Mouse (Mus musculus): ENCODE data around the gene Clybl.

The Clybl gene

DNA sequence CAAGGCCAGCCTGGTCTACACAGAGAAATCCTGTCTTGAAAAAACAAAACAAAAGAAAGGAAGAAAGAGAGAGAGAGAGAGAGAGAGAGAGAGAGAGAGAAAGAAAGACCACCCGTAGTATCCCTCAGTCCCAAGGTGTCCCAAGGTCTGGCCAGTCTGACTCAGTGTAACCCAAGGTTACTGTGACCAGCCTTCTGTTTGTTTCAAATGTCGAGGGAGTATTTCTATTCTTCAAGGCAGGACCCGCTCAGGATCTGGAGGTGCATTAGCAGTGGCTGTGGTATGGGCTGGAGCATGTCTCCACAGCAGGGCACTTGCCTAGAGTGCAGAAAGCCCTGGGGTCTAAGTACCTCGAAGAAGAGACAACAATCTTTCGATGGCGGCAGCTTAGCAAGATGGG is 15.3 kb downstream of the Clybl start:
- no peak for DNase-seq (ENCODE audit: low read depth, low spot score)

GRCm38 (mm10) chr14:122200247-122200885 is 18.9 kb downstream of the Clybl start:
- no peak for DNase-seq (ENCODE audit: low read depth, low spot score)

GRCm38 (mm10) chr14:122209177-122209576 is 27.7 kb downstream of the Clybl start:
- DNase-seq (ENCODE audit: low read depth, low spot score), result no peak

GRCm38 (mm10) chr14:122213590-122213989 is 32.1 kb downstream of the Clybl start:
- no peak for DNase-seq (ENCODE audit: low read depth, low spot score)

DNA sequence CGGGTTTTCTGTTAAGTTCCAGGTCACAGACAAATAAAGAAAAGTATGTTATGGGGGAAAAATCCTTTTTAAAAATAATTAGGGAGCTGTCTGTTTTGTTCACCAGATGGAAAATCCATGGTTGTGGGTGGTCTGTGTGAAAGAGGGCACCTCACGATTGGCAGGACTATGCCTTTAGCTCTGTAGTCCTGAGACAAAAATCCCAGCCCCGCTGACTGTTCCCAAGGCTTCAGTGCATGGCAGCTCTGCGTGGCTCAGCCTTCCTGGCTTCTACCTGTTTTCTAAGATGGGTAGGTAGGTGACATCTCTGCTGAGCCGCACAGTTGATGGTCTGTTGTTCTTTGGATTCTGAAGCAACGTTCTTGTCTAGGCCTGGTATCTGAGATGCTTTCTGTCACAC is 32.6 kb downstream of the Clybl start:
- no peak for DNase-seq (ENCODE audit: low read depth, low spot score)

GRCm38 (mm10) chr14:122217221-122217620 is 35.7 kb downstream of the Clybl start:
- no peak for DNase-seq (ENCODE audit: low read depth, low spot score)

- no peak for DNase-seq (ENCODE audit: low read depth, low spot score)
These were observed 41.5 kb downstream of the Clybl start for GRCm38 (mm10) chr14:122222934-122223374.

GRCm38 (mm10) chr14:122223461-122224102 is 42.1 kb downstream of the Clybl start:
- DNase-seq (ENCODE audit: low read depth, low spot score), result peak; percentile 54

- no peak for DNase-seq (ENCODE audit: low read depth, low spot score)
These were observed 42.6 kb downstream of the Clybl start for GRCm38 (mm10) chr14:122224103-122224494.

DNA sequence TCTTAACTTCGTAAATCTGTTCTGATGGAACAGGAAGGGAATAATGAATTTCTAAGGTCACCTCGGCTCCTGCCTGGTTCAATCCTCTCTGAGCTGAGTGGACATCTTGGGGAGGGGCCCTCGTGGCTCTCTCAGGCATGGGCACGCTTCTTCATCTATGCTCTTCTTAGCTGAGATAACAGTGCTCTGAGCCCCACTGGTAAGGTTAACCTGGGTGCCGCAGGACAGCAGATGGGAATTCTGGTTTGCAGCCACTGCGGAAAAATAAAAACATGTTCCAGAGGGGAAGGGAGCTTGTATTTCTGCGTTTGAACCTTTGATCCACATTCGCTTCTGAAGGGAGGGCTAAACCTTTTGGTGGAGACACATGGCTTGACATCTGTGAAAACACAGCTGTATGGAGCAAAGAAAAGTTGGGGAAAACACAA is 43.0 kb downstream of the Clybl start:
- no peak for DNase-seq (ENCODE audit: low read depth, low spot score)

- DNase-seq (ENCODE audit: low read depth, low spot score), result no peak
These were observed 44.1 kb downstream of the Clybl start for GRCm38 (mm10) chr14:122225479-122226132.

DNA sequence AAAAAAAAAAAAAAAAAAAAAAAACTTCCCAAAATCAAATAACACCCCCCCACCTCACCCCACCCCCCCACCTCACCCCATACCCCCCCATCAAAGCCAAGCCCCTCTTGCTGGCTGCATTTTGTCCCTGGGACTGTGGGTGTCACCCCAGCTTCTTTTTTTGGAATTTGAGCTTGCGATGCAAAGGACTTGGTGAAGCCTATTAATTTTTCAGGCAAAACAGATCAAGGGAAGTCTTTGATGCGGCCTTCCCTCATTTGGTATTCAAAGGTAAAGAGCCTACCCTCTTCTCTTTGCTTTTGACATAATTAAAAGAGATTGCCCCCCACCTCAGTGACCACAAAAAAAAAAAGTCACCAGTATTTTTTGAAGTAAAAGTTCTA is 44.6 kb downstream of the Clybl start:
- no peak for DNase-seq (ENCODE audit: low read depth, low spot score)

DNA sequence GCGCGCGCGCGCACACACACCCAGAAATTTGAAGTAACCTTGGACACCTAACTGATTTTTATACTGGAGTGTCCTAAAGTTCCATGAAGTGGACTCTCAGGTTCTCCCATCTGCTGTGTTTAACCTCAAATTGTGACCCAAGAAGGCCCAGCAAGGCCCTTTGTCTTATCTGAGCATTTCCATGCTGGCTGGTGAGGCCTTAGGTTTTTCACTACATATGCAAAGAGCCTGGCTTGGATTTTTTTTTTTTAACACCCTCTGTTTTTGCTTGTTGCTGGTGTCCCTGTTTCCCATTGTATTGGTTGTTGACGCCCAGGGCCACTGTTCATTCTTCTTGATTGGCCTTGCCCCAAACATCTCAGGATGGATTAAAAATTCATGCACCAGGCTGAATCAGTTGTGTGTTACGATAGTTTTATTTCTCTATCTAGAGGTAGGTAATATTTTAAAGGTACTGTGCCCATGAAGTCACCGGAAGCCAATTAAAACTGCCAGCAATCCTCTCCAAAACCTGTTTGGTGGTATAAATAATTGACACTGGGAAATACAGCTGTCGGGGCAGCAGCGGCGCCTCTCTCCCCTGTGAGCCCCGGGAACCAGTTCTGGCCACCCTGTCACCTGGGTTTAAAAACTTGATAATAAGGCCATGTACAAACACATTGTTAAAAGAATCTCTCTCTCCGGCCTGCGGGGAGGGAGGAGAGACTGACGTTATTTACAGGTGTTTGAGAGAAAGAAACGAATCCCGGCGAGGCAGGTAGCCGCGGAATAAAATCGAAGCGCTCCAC is 45.4 kb downstream of the Clybl start:
- DNase-seq (ENCODE audit: low read depth, low spot score), result no peak

DNA sequence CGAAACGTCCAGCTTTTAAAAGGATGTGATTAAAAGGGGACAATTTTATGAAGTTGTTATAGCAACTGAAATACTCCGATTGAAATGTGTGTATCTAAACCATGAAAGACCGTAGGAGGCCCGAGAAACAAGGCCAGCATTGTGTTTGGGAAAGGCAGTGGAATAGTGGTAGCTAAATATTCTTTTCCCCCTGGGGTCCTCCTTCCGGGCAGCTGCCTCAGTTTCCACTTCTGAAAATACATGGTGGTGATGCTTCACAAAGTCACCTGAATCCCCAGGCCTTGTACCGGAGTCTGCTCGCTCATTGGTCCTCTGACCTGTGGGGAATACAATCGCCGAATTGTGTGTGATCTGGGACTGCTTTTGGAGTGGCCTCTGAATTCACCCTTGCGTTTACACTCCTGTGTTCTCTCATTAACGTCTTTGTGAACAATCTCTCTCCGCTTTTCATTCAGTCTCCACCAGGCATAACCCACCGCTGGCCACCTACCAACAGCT is 46.0 kb downstream of the Clybl start:
- DNase-seq (ENCODE audit: low read depth, low spot score), result no peak

DNA sequence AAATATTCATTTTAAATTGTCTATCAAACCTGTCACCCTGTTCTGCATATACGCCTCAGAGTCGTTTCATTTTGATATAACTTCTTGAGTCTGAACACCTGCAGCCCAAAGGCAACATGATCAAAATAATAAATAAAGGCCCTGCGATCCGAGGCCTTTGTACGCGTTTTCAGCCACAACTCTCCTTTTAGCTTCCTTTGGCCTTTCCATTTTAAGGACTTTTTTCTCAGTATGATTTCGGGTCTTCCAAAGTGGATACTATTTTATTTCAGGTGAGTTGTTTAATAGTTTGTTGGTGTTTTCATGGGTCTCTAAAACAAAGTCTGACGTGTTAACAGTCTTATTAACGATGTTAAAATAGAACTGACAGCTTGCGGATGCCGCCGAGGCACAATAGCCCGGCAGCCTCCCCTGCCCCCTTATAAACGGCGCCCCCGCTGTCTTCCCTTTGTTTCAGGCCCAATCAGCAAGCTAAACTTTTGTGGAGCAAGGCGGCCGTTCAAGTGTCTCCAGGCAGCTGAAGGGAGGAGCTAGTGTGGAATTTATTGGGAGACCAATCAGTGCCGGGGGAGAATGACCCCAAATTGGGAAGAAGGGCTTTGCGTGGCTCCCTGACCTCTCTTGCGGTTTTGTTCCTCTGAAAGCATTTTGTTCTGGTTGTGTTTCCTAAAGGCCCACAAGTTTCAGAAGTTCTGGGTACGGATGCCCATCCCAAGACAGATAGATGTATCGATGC is 47.5 kb downstream of the Clybl start:
- DNase-seq (ENCODE audit: low read depth, low spot score), result no peak

DNA sequence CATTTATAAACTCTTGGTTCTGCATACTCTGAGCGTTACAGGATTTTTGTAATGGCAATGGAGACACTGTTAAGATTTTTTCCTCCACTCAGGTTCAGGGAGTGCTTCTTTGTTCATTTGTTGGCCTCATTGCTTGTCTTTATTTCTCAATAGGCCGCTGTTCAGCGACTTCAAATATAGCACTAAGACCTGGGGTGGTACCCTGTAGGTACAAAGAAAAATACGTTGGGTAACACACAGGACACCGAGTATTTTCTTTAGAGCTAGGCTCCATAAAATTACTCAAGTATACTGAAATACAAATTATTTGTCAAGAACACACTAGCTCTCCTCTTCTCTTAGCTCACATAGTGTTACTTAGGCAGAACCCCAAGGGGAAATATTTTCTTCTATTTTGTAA is 48.5 kb downstream of the Clybl start:
- no peak for DNase-seq (ENCODE audit: low read depth, low spot score)

DNA sequence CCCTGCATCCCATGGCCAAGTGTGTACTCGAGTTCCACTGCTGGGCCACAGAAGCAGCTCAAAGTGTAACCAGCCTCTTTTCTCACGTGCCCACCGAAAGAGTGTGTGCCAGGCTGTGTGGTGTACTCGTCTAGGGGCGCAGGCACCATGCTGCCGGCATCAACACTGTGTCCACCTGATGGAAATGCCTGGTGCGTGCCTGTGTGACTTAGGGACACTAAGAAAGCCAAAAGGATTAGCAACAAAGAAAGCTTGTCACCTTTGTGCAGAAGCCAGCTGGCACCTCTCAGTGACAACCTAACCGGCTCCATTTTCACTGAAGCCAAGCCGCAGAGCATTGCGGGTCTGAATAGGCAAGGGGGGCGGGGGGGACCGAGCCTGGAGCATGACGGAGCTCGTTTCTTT is 49.1 kb downstream of the Clybl start:
- DNase-seq (ENCODE audit: low read depth, low spot score), result no peak

- no peak for DNase-seq (ENCODE audit: low read depth, low spot score)
These were observed 49.6 kb downstream of the Clybl start for GRCm38 (mm10) chr14:122231073-122231472.

- no peak for DNase-seq (ENCODE audit: low read depth, low spot score)
These were observed 51.8 kb downstream of the Clybl start for GRCm38 (mm10) chr14:122233212-122233714.

GRCm38 (mm10) chr14:122243874-122244273 is 62.4 kb downstream of the Clybl start:
- no peak for DNase-seq (ENCODE audit: low read depth, low spot score)

Measured in skeletal muscle tissue, adult 2 months (tissue).